8 mouse cellular contexts compared by ENCODE assay signal in the genomic region with DNA sequence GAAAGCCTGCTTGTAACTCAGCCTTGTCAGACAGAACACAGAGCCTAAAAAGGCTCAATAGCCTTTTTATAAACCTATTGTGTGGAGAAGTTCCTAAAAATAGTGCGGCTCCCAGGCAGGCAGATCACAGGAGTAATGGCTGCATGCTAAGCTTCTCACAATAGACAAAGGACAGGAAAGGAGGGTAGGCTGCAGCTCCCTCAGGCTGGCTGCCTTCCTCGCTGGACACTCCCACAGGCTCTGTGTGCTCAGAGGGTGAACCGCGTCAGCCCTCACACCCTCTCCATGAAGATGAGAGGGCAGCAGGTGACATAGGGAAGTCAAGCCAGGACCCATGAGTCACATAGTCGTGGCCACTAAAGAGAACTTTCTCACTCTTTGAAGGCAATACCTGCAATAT. TPM values are rescaled to one million over a fixed set of nuclear protein-coding genes. Genes with fewer than 3 reads are reported as not detected.
DNase-seq lines count a peak whose midpoint lies in the region; ATAC-seq and TF ChIP-seq lines count a peak whose summit lies in the region.

No protein-coding gene starts in this region.

- H3K9ac ChIP-seq in heart, postnatal 0 days (replicated peaks; ENCODE audit: low read depth, low read length) = no peak overlapping the region
- no peak overlapping the region for H3K9ac ChIP-seq in liver, postnatal 0 days (replicated peaks)

- peaks cover 56% of the 10 kb centered on the region for H3K4me1 ChIP-seq in brown adipose tissue, adult 24 weeks (ENCODE audit: control insufficient read depth, insufficient read depth, insufficient read length, low read length)
- peaks cover 70% of the 10 kb centered on the region for H3K4me1 ChIP-seq in heart, postnatal 0 days (ENCODE audit: control insufficient read depth, insufficient read depth)
- peaks cover 24% of the 10 kb centered on the region for H3K4me1 ChIP-seq in liver, postnatal 0 days (ENCODE audit: insufficient read depth)

- no peak overlapping the region for H3K4me3 ChIP-seq in brown adipose tissue, adult 24 weeks (ENCODE audit: insufficient read depth, low read depth, low read length)
- no peak overlapping the region for H3K4me3 ChIP-seq in heart, postnatal 0 days (ENCODE audit: low read depth, low read length)
- H3K4me3 ChIP-seq in liver, postnatal 0 days (ENCODE audit: low read depth, low read length) = no peak overlapping the region

- peak; percentile 67 for DNase-seq in embryo, embryonic 10 days (ENCODE audit: low spot score)
- DNase-seq in embryo, embryonic 10.5 days (ENCODE audit: low spot score) = no peak
- DNase-seq in heart, postnatal 0 days (ENCODE audit: low spot score) = peak; percentile 65
- DNase-seq in lung, postnatal 25 days (ENCODE audit: low spot score) = peak; percentile 57
- DNase-seq in liver, postnatal 0 days = no peak
- DNase-seq in urinary bladder, adult 2 months (ENCODE audit: low spot score) = no peak
- no peak for DNase-seq in urinary bladder, postnatal 25 days (ENCODE audit: low spot score)

- no peak for TF ChIP-seq EP300 in heart, postnatal 0 days (IDR thresholded peaks at IDR 0.05; ENCODE audit: low read depth)
- no peak for TF ChIP-seq EP300 in liver, postnatal 0 days (IDR thresholded peaks at IDR 0.05; ENCODE audit: low read depth)

- H3K27me3 ChIP-seq in heart, postnatal 0 days (ENCODE audit: control insufficient read depth, insufficient read depth, low read length) = no peaks in the 10 kb centered on the region
- no peaks in the 10 kb centered on the region for H3K27me3 ChIP-seq in liver, postnatal 0 days (ENCODE audit: insufficient read depth, low read length)

- H3K27ac ChIP-seq in brown adipose tissue, adult 24 weeks (replicated peaks; ENCODE audit: low read depth, low read length) = peak overlapping the region; percentile 91
- peak overlapping the region; percentile 89 for H3K27ac ChIP-seq in heart, postnatal 0 days (ENCODE audit: low read depth)
- no peak overlapping the region for H3K27ac ChIP-seq in liver, postnatal 0 days (ENCODE audit: low read depth)

- no peaks in the 10 kb centered on the region for H3K9me3 ChIP-seq in heart, postnatal 0 days (replicated peaks; ENCODE audit: control insufficient read depth, low read length)
- no peaks in the 10 kb centered on the region for H3K9me3 ChIP-seq in liver, postnatal 0 days (ENCODE audit: low read length)

- peaks cover 4% of the 10 kb centered on the region for H3K36me3 ChIP-seq in heart, postnatal 0 days (replicated peaks; ENCODE audit: control insufficient read depth, insufficient read depth, low read length)
- no peaks in the 10 kb centered on the region for H3K36me3 ChIP-seq in liver, postnatal 0 days (replicated peaks; ENCODE audit: insufficient read depth, low read length)

- H3K4me2 ChIP-seq in heart, postnatal 0 days (ENCODE audit: low read depth, low read length) = no peak overlapping the region; the same call in 1 of the 2 replicates
- H3K4me2 ChIP-seq in liver, postnatal 0 days (ENCODE audit: low read depth, low read length) = no peak overlapping the region

- TF ChIP-seq CTCF in heart, postnatal 0 days (IDR thresholded peaks at IDR 0.05; ENCODE audit: low read depth) = no peak
- TF ChIP-seq CTCF in liver, postnatal 0 days (IDR thresholded peaks at IDR 0.05; ENCODE audit: low read depth) = no peak

- 8% methylated on average over 5 of the region's 5 CpGs for WGBS in heart, postnatal 0 days
- WGBS in liver, postnatal 0 days (ENCODE audit: insufficient replicate concordance) = 39% methylated on average over 5 of the region's 5 CpGs

- ATAC-seq in heart, postnatal 0 days (ENCODE audit: insufficient read depth, low read depth) = peak; percentile 81
- ATAC-seq in liver, postnatal 0 days = no peak

RNA-seq across cellular contexts. Expression of gene Sipa1l2, which starts 55.7 kb away (rescaled TPM):
- 2.4 and 3.5 TPM in 2 replicates for polyA plus RNA-seq in brown adipose tissue, adult 24 weeks (2012; ENCODE audit: insufficient read depth, insufficient read length, missing spikeins)
- total RNA-seq in heart, postnatal 0 days (2014; rRNA removed; ENCODE audit: low replicate concordance) = 65.8 and 66.1 TPM in 2 replicates
- 12.3 and 13.6 TPM in 2 replicates for polyA plus RNA-seq in heart, postnatal 0 days (2015; fragmentation: Nextera tagmentation; extraction: Ambion mirVana)
- polyA plus RNA-seq in liver, postnatal 0 days (2015; fragmentation: Nextera tagmentation; extraction: Ambion mirVana) = 0.44 and 0.47 TPM in 2 replicates
- polyA plus RNA-seq in urinary bladder, adult 2 months (2012; rRNA removed) = 16.7 and 20.2 TPM in 2 replicates

Comparison
In these comparisons a context has a peak if more than half of its experiments do, and no peak if none do; other contexts are left out.
1. DNase-seq: peak in embryo, embryonic 10 days (single experiment), heart, postnatal 0 days (single experiment) and lung, postnatal 25 days (single experiment); none in embryo, embryonic 10.5 days (single experiment), liver, postnatal 0 days (single experiment), urinary bladder, adult 2 months (single experiment) and urinary bladder, postnatal 25 days (single experiment).